Mouse (Mus musculus): ENCODE measurements around the gene Dgkq.

DNA sequence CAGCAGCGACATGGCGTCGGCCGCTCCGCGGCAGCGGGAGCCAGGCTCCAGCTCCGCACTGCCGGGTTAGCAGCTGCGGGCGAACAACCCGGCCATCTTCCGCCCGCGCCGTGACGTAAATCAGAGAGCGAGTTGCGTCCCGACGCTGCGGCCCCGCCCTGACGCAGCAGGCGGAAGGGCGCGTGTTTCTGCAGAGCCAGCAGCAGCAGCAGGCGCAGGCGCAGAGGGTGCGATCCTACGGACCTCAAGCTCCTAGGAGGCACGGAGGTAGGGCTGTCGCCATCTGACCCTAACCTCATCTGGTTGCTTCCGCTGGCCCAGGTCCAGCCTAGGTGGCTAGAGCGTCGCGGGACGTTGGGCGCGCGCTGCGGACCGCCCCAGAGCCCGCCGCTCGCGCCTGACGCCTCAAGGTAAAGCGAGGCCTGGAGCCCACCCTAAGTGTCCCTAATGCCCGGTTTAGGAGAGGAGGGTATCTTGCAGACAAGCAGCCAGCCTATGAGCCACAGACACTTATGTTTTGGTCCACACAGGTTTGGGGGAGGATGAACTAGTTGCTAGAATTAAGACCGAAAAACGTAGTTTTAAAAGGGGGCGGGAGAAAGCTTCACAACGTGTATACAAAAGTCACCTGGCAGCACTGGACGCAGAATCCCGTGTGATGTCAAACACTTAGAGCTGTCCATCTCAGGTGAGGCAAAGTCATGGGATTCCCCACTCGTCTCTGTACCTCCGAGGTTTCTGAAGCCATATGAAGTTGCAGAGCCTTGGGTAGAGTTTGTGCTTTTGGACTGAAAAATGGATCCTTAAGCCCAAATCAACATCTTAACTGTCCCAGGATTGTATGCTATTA is 39.6 kb downstream of the Dgkq start, which contains the start of the genes Gak and Tmem175:
- no peak for TF ChIP-seq CTCF (IDR thresholded peaks at IDR 0.05; ENCODE audit: extremely low read depth, insufficient read depth, low read length)
- peak; percentile 96 for TF ChIP-seq POLR2A (IDR thresholded peaks at IDR 0.05; ENCODE audit: extremely low read depth, insufficient read depth, low read length)

Measured in cortical plate, adult 2 months (tissue).